Comparison of ENCODE assay signal across 8 mouse cellular contexts in genomic region chr8:126832163-126832978, GRCm38 (mm10).
A peak's percentile ranks its signal among the peaks of the same experiment; 100 is the strongest.
DNase-seq lines count a peak whose midpoint lies in the region; ATAC-seq and TF ChIP-seq lines count a peak whose summit lies in the region.

No protein-coding gene starts in this region.

- no peaks in the 10 kb centered on the region; the same call in 1 of the 2 replicates for H3K79me2 ChIP-seq in MEL (ENCODE audit: control insufficient read depth, insufficient read depth, low read length, poor library complexity)

- WGBS in heart, embryonic 12.5 days = 71% methylated on average over 12 of the region's 12 CpGs

- no peaks in the 10 kb centered on the region for H3K9me3 ChIP-seq in MEL (replicated peaks; ENCODE audit: insufficient read depth, low read length)
- H3K9me3 ChIP-seq in heart, embryonic 12.5 days (replicated peaks) = no peaks in the 10 kb centered on the region

- peak overlapping the region; percentile 99 for H3K27ac ChIP-seq in MEL (ENCODE audit: control insufficient read depth, low read depth, low read length)
- H3K27ac ChIP-seq in heart, embryonic 12.5 days (ENCODE audit: poor library complexity, severe bottlenecking) = peak overlapping the region; percentile 92

- no peaks in the 10 kb centered on the region for H3K27me3 ChIP-seq in MEL (ENCODE audit: control insufficient read depth in 1 of 2, insufficient read depth in 2 of 2, low read length in 2 of 2)
- no peaks in the 10 kb centered on the region for H3K27me3 ChIP-seq in heart, embryonic 12.5 days (replicated peaks)

- H3K4me2 ChIP-seq in heart, embryonic 12.5 days = no peak overlapping the region

- peak overlapping the region; percentile 19 to 49 for H3K4me3 ChIP-seq in MEL (ENCODE audit: control insufficient read depth in 1 of 2, insufficient read depth in 1 of 2, low read depth in 2 of 2, low read length in 2 of 2)
- no peak overlapping the region for H3K4me3 ChIP-seq in heart, embryonic 12.5 days

- peak; percentile 81 to 89 for TF ChIP-seq EP300 in MEL (IDR thresholded peaks at IDR 0.05; ENCODE audit: low read depth in 1 of 2, low read length in 2 of 2)

- no peak for TF ChIP-seq RAD21 in MEL (IDR thresholded peaks at IDR 0.05; ENCODE audit: low read depth, low read length)

- DNase-seq in B cell, adult 2 months = peak; percentile 90 to 94
- DNase-seq in MEL (ENCODE audit: low read depth, low spot score) = peak; percentile 95
- peak; percentile 56 to 76 for DNase-seq in kidney, postnatal 25 days
- DNase-seq in cerebellum, postnatal 14 days = no peak
- DNase-seq in retina, embryonic 14.5 days (ENCODE audit: low spot score) = no peak

- no peak for TF ChIP-seq CTCF in MEL (IDR thresholded peaks at IDR 0.05 in 2 of 3, conservative IDR thresholded peaks at IDR 0.05 in 1 of 3; ENCODE audit: control insufficient read depth in 1 of 3, insufficient read depth in 1 of 3, low read depth in 2 of 3, low read length in 3 of 3, poor library complexity in 1 of 3, severe bottlenecking in 1 of 3)

- peaks cover 34 to 74% of the 10 kb centered on the region in 2 experiments for H3K4me1 ChIP-seq in MEL (ENCODE audit: control insufficient read depth in 1 of 2, insufficient read depth in 2 of 2, low read length in 2 of 2)
- peaks cover 86% of the 10 kb centered on the region for H3K4me1 ChIP-seq in heart, embryonic 12.5 days (replicated peaks)

- peak; percentile 36 to 72; a peak in 3 of 4 replicates for TF ChIP-seq POLR2A in MEL (IDR thresholded peaks at IDR 0.05; ENCODE audit: control insufficient read depth in 1 of 2, insufficient read depth in 1 of 2, low read depth in 1 of 2, low read length in 2 of 2, poor library complexity in 1 of 2)

- H3K36me3 ChIP-seq in MEL (ENCODE audit: control insufficient read depth in 1 of 2, insufficient read depth in 2 of 2, low read length in 2 of 2) = peaks cover 0 to 52% of the 10 kb centered on the region in 2 experiments; a peak in 2 of 4 replicates
- H3K36me3 ChIP-seq in heart, embryonic 12.5 days = no peaks in the 10 kb centered on the region

- H3K9ac ChIP-seq in MEL (ENCODE audit: control insufficient read depth, low read depth, low read length, poor library complexity, severe bottlenecking) = peak overlapping the region; percentile 79
- no peak overlapping the region; the same call in 1 of the 2 replicates for H3K9ac ChIP-seq in heart, embryonic 12.5 days

- ATAC-seq in heart, embryonic 12.5 days (ENCODE audit: insufficient number of reproducible peaks, low FRiP score) = no peak
- ATAC-seq in megakaryocyte progenitor cell, adult 5-6 weeks (replicated peaks; ENCODE audit: poor library complexity) = peak; percentile 55
- ATAC-seq in frontal cortex, adult (ENCODE audit: low TSS enrichment) = no peak

TF ChIP-seq in MEL, 35 proteins besides CTCF, POLR2A, EP300 and RAD21:
- 0 out of 2 replicates have a peak, but pooled peaks have one; percentile 23 for TF ChIP-seq JUND (IDR thresholded peaks at IDR 0.05; ENCODE audit: low read depth, low read length)
- peak; percentile 81 for TF ChIP-seq TBP (IDR thresholded peaks at IDR 0.05; ENCODE audit: low read depth, low read length)
- TF ChIP-seq ELF1 (IDR thresholded peaks at IDR 0.05; ENCODE audit: low read depth, low read length) = peak; percentile 83
- TF ChIP-seq NELFE (IDR thresholded peaks at IDR 0.05; ENCODE audit: low read depth, low read length) = peak; percentile 52
- TF ChIP-seq MYC (IDR thresholded peaks at IDR 0.05; ENCODE audit: low read depth, low read length) = peak; percentile 70
- peak; percentile 53; the same call in 1 of the 2 replicates for TF ChIP-seq GATA1 (IDR thresholded peaks at IDR 0.05; ENCODE audit: low read depth, low read length)
- no peak for TF ChIP-seq SMC3 (IDR thresholded peaks at IDR 0.05; ENCODE audit: low read depth, low read length)
- peak; percentile 98 for TF ChIP-seq ZNF384 (IDR thresholded peaks at IDR 0.05; ENCODE audit: low read depth, low read length)
- no peak; the same call in 1 of the 2 replicates for TF ChIP-seq TAL1 (IDR thresholded peaks at IDR 0.05; ENCODE audit: low read length)
- TF ChIP-seq KAT2A (conservative IDR thresholded peaks at IDR 0.05; ENCODE audit: low read depth, low read length) = no peak; the same call in 1 of the 2 replicates
- peak; percentile 5; the same call in 1 of the 2 replicates for TF ChIP-seq ZKSCAN1 (IDR thresholded peaks at IDR 0.05; ENCODE audit: low read depth, low read length)
- peak; percentile 32; the same call in 1 of the 2 replicates for TF ChIP-seq USF1 (IDR thresholded peaks at IDR 0.05; ENCODE audit: low read depth, low read length)
- TF ChIP-seq CHD1 (IDR thresholded peaks at IDR 0.05; ENCODE audit: low read depth, low read length) = no peak; the same call in 1 of the 2 replicates
- TF ChIP-seq MEF2A (IDR thresholded peaks at IDR 0.05; ENCODE audit: extremely low read depth, insufficient replicate concordance, low read depth, low read length, poor library complexity, severe bottlenecking) = no peak
- peak; percentile 78 for TF ChIP-seq HCFC1 (IDR thresholded peaks at IDR 0.05; ENCODE audit: low read depth, low read length)
- TF ChIP-seq ETS1 (IDR thresholded peaks at IDR 0.05; ENCODE audit: low read depth, low read length) = peak; percentile 96
- no peak; the same call in 1 of the 2 replicates for TF ChIP-seq MAFK (IDR thresholded peaks at IDR 0.05; ENCODE audit: borderline replicate concordance, low read depth, low read length)
- peak; percentile 83 for TF ChIP-seq TCF12 (IDR thresholded peaks at IDR 0.05; ENCODE audit: low read depth, low read length)
- no peak for TF ChIP-seq USF2 (IDR thresholded peaks at IDR 0.05; ENCODE audit: borderline replicate concordance in 1 of 2, insufficient read depth in 1 of 2, low read depth in 1 of 2, low read length in 2 of 2)
- peak; percentile 88 for TF ChIP-seq SIN3A (IDR thresholded peaks at IDR 0.05; ENCODE audit: low read length)
- peak; percentile 80 for TF ChIP-seq MYB (IDR thresholded peaks at IDR 0.05; ENCODE audit: low read depth, low read length)
- TF ChIP-seq MAX (IDR thresholded peaks at IDR 0.05; ENCODE audit: low read length) = peak; percentile 48; the same call in 1 of the 2 replicates
- TF ChIP-seq NRF1 (IDR thresholded peaks at IDR 0.05; ENCODE audit: insufficient read depth, low read depth, low read length, poor library complexity, severe bottlenecking) = no peak
- peak; percentile 51 for TF ChIP-seq MXI1 (IDR thresholded peaks at IDR 0.05; ENCODE audit: low read depth, low read length)
- peak; percentile 69; the same call in 1 of the 2 replicates for TF ChIP-seq RCOR1 (IDR thresholded peaks at IDR 0.05; ENCODE audit: low read depth, low read length)

Comparison
In these comparisons a context has a peak if more than half of its experiments do, and no peak if none do; other contexts are left out.
1. DNase-seq: peak in B cell, adult 2 months (2 of 2), MEL (single experiment) and kidney, postnatal 25 days (2 of 2); none in cerebellum, postnatal 14 days (0 of 2) and retina, embryonic 14.5 days (single experiment).